Mouse (Mus musculus): ENCODE measurements around the gene Dglucy. TPM values are rescaled to one million over a fixed set of nuclear protein-coding genes. Genes with fewer than 3 reads are reported as not detected.

Gene Dglucy
- polyA plus RNA-seq (2015; fragmentation: Nextera tagmentation; extraction: Ambion mirVana) = 2.7 and 4.1 TPM in 2 replicates

DNA sequence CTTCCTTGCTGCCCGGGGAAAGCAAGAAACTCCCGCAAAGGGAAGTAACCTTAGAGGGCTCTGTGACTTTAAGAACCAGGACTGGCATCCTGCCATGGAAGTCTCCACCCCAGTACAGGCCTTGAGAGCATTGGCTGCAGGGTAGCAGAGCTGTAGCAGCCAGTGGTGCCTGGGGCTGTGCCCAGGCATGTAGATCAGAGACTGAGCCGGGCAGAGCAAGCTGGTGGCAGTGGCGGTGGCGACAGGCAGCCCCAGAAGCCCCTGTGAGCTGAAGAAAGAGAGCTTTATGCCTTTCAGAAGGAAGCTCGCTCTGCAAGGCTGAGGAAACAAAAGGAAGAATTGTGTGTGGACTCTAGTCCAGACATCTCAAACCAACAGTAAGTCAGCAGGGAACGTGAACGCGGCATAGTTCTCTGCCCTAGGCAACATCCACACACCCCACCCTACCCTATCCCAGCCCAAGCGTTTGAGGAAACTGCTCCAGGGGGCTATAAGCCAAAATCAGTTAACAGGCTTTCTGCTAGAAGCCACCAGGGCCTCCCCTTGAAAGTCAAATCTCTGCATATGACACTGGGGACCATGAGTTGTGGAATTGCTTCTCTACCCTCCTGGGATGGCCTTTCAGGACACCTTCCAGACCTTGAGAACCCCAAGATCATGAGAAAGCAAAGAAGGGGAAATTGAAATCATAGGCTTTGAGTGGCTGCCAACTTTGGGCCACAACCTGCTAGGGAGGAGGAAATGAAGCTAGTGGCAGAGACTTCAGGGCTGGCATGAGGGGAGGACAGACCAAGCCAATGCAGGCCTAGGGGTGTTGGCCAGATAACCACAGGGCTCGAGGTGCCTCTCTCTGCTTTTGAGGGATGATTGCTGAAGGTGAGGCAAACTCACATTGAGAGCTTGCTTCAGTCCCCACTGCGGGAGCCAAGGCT lies at the start of gene Dglucy:
Gene Dglucy (plus strand): TSS at position 124 of the 932 bp plus-strand sequence.
- peaks cover 19% of the 10 kb centered on the region for H3K4me1 ChIP-seq
- H3K36me3 ChIP-seq = no peaks in the 10 kb centered on the region
- 36% methylated on average over 12 of the region's 12 CpGs for WGBS
- H3K27ac ChIP-seq (replicated peaks) = peak within 1 kb of the TSS; percentile 79
- peak within 1 kb of the TSS; percentile 77 for H3K9ac ChIP-seq
- peak within 1 kb of the TSS; percentile 67 for H3K4me2 ChIP-seq
- H3K9me3 ChIP-seq = no peaks in the 10 kb centered on the region
- H3K27me3 ChIP-seq (replicated peaks) = no peaks in the 10 kb centered on the region
- ATAC-seq (ENCODE audit: extremely low read depth, insufficient number of reproducible peaks, low FRiP score, low TSS enrichment) = peak; percentile 59; the same call in 1 of the 2 replicates
- H3K4me3 ChIP-seq = peak within 1 kb of the TSS; percentile 46

DNA sequence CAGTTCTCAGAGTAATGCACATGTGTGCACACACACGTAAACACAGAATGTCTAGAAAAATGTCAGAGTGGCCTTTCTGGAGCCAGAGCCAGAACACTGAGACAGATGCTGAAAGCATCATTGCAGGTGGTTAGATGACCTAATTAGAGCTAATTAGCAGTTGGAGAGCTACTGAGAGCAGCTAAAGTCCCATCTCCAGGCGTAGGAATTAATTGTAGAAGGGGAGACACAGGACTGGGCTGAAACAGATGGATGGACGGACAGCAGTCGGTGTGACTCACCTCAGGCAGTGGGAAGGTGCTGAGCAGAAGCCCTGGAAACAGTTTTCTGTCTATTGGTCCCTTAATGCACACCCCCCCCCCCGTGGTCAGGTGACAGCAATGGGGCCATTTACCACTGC lies 43.7 kb upstream of the Dglucy start:
- Histone ChIP-seq H3K27ac (replicated peaks) (no peak overlapping the region), H3K9ac (no peak overlapping the region), H3K4me3 (no peak overlapping the region), H3K4me2 (no peak overlapping the region), H3K4me1 (no peaks in the 10 kb centered on the region), H3K36me3 (no peaks in the 10 kb centered on the region), H3K27me3 (replicated peaks) (no peaks in the 10 kb centered on the region; the same call in 1 of the 2 replicates), H3K9me3 (no peaks in the 10 kb centered on the region)
- no peak for ATAC-seq (ENCODE audit: extremely low read depth, insufficient number of reproducible peaks, low FRiP score, low TSS enrichment)
- 71% methylated on average over 5 of the region's 5 CpGs for WGBS

GRCm38 (mm10) chr12:100735581-100735980 lies 43.3 kb upstream of the Dglucy start:
- Histone ChIP-seq H3K36me3 (no peaks in the 10 kb centered on the region), H3K4me2 (no peak overlapping the region), H3K9me3 (no peaks in the 10 kb centered on the region), H3K9ac (no peak overlapping the region), H3K27ac (replicated peaks) (no peak overlapping the region), H3K4me3 (no peak overlapping the region), H3K4me1 (no peaks in the 10 kb centered on the region), H3K27me3 (replicated peaks) (no peaks in the 10 kb centered on the region; the same call in 1 of the 2 replicates)
- ATAC-seq (ENCODE audit: extremely low read depth, insufficient number of reproducible peaks, low FRiP score, low TSS enrichment) = no peak
- WGBS = 66% methylated on average over 2 of the region's 2 CpGs

DNA sequence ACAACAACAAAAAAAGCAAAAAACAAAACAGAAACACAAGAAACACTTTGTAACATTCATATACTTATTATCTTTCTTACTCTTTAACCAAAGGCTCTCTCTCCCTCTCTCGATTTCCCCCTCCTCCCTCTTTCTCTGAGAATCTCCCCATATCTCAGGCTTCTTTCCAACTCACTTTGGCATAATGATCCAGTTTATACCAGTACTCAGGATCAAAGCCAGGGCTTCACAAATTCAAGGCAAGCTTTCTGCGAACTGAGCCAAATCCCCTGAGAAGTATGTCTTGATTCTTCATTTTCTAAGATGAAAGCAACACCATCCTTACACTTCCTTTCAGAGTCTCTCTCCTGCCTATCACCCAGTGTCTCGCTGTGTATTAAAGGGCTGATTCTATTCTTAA lies 40.4 kb upstream of the Dglucy start:
- H3K4me3 ChIP-seq = no peak overlapping the region
- no peak for ATAC-seq (ENCODE audit: extremely low read depth, insufficient number of reproducible peaks, low FRiP score, low TSS enrichment)
- H3K4me2 ChIP-seq = no peak overlapping the region
- H3K9me3 ChIP-seq = no peaks in the 10 kb centered on the region
- H3K4me1 ChIP-seq = no peaks in the 10 kb centered on the region
- H3K36me3 ChIP-seq = no peaks in the 10 kb centered on the region
- 61% methylated on average over 3 of the region's 3 CpGs for WGBS
- no peaks in the 10 kb centered on the region for H3K27me3 ChIP-seq (replicated peaks)
- H3K9ac ChIP-seq = no peak overlapping the region
- H3K27ac ChIP-seq (replicated peaks) = no peak overlapping the region

DNA sequence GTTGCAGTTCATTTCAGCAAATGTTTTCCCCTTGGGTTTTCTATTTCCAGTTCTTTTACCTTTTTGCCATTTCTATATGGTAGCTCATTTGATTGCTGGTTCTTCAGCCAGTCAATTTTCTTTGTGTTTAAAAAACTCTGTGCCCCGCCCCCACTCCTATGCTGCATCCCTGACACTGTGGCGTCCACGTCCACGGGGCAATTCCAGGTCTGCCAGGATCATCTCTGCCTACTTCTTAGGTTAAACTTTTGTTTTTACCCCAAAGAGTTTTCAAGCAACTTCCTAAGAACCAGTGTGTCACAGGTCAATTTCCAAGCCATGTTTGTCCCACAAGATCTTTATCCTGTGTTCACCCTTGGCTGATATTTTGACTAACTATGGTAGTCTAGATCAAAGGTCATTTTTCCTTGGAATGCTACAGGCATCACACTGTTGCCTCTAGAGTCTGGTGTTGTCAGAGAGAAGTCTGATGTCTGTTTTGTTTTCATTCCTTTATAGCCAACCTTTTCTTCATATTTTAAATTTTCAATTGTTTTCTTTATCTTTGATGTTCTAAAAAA lies 39.8 kb upstream of the Dglucy start:
- Histone ChIP-seq H3K9ac (no peak overlapping the region), H3K4me3 (no peak overlapping the region), H3K27ac (replicated peaks) (no peak overlapping the region), H3K27me3 (replicated peaks) (no peaks in the 10 kb centered on the region), H3K4me1 (no peaks in the 10 kb centered on the region), H3K9me3 (no peaks in the 10 kb centered on the region), H3K4me2 (no peak overlapping the region), H3K36me3 (no peaks in the 10 kb centered on the region)
- no peak for ATAC-seq (ENCODE audit: extremely low read depth, insufficient number of reproducible peaks, low FRiP score, low TSS enrichment)
- WGBS = 70% methylated on average over 4 of the region's 4 CpGs

DNA sequence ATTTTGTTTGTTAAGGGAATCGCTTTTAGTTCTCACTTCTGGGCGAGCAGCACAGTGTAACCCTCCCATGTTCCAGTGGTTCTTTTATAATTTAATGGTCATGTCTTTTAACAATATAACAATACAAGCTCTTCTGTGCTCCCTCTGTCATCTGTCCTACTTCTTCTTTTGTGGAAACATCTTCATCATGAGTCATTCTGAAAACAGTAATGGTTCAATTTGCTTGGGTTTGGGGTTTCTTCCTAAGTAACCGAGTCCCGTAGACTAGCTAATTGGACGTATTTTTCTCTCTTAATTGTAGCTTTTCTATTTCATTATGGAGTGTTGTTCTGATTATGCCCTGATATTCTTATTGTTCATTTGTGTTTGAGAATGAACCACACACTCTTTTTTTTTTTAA lies 38.5 kb upstream of the Dglucy start:
- no peaks in the 10 kb centered on the region for H3K4me1 ChIP-seq
- H3K9me3 ChIP-seq = no peaks in the 10 kb centered on the region
- WGBS = 79% methylated on average over 5 of the region's 5 CpGs
- H3K4me2 ChIP-seq = no peak overlapping the region
- no peak for ATAC-seq (ENCODE audit: extremely low read depth, insufficient number of reproducible peaks, low FRiP score, low TSS enrichment)
- no peak overlapping the region for H3K4me3 ChIP-seq
- H3K27ac ChIP-seq (replicated peaks) = no peak overlapping the region
- H3K27me3 ChIP-seq (replicated peaks) = no peaks in the 10 kb centered on the region
- H3K9ac ChIP-seq = no peak overlapping the region
- no peaks in the 10 kb centered on the region for H3K36me3 ChIP-seq

DNA sequence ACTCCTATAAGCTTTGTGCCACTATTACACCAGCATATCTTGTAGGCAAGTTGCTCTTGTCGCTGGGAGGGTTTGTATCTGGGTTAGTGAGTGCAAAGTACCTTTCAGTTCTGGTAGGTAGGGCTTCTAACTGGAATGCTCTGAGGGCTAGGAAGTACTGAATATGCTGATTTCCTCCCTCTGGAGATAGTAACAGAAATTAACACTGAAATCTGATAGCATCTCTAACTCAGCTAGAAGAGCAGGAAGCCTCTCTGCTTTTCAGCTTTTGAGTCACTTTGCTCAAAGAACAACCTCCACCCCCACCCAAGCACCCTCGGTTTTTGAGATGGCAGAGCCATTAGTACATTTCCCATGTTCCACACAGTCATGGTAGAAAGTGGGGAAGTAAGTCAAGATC lies 36.4 kb upstream of the Dglucy start:
- Histone ChIP-seq H3K9me3 (no peaks in the 10 kb centered on the region), H3K36me3 (no peaks in the 10 kb centered on the region)
- WGBS = 58% methylated on average over 2 of the region's 2 CpGs

DNA sequence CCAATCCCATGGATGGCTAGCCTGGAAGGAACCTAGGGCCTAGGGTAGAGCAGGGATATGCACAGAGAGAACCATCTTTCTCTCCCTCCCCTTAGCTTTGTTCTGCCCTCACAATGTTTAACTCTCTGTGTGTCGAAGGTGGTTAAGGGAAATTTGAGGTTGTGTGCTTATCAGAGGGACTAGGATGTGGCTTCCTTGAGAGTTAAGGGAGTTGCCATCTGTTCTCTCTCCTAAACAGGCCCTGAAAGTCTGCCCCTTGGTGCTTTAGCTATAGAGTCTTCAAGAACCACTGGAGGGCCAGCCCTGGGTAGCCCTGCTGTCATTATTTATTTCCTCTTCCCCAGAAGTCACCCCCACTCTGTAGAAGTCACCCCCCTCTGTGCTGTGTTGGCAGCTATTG lies 25.9 kb upstream of the Dglucy start:
- no peak for ATAC-seq (ENCODE audit: extremely low read depth, insufficient number of reproducible peaks, low FRiP score, low TSS enrichment)
- no peak overlapping the region for H3K4me2 ChIP-seq
- WGBS = 47% methylated on average over 1 of the region's 1 CpGs

More for the DNA sequence above, 36.4 kb upstream of the Dglucy start:
- no peak overlapping the region for H3K4me3 ChIP-seq
- H3K27me3 ChIP-seq (replicated peaks) = no peaks in the 10 kb centered on the region
- no peak overlapping the region for H3K27ac ChIP-seq (replicated peaks)
- H3K4me2 ChIP-seq = no peak overlapping the region
- no peak overlapping the region for H3K9ac ChIP-seq
- ATAC-seq (ENCODE audit: extremely low read depth, insufficient number of reproducible peaks, low FRiP score, low TSS enrichment) = no peak
- H3K4me1 ChIP-seq = no peaks in the 10 kb centered on the region

GRCm38 (mm10) chr12:100753716-100754115 lies 25.1 kb upstream of the Dglucy start:
- H3K4me1 ChIP-seq = no peaks in the 10 kb centered on the region
- no peak overlapping the region for H3K27ac ChIP-seq (replicated peaks)
- H3K4me3 ChIP-seq = no peak overlapping the region
- no peaks in the 10 kb centered on the region for H3K27me3 ChIP-seq (replicated peaks)
- ATAC-seq (ENCODE audit: extremely low read depth, insufficient number of reproducible peaks, low FRiP score, low TSS enrichment) = no peak
- 40% methylated on average over 1 of the region's 1 CpGs for WGBS
- H3K9me3 ChIP-seq = no peaks in the 10 kb centered on the region
- H3K36me3 ChIP-seq = no peaks in the 10 kb centered on the region
- H3K4me2 ChIP-seq = no peak overlapping the region
- no peak overlapping the region for H3K9ac ChIP-seq

More for the DNA sequence above, 25.9 kb upstream of the Dglucy start:
- Histone ChIP-seq H3K27ac (replicated peaks) (no peak overlapping the region), H3K36me3 (no peaks in the 10 kb centered on the region), H3K4me1 (no peaks in the 10 kb centered on the region), H3K4me3 (no peak overlapping the region), H3K27me3 (replicated peaks) (no peaks in the 10 kb centered on the region), H3K9ac (no peak overlapping the region), H3K9me3 (no peaks in the 10 kb centered on the region)

GRCm38 (mm10) chr12:100757427-100757826 lies 21.4 kb upstream of the Dglucy start:
- no peaks in the 10 kb centered on the region for H3K27me3 ChIP-seq (replicated peaks)
- no peak overlapping the region for H3K27ac ChIP-seq (replicated peaks)
- no peaks in the 10 kb centered on the region for H3K36me3 ChIP-seq
- no peak overlapping the region for H3K4me3 ChIP-seq
- WGBS = 59% methylated on average over 4 of the region's 4 CpGs
- no peaks in the 10 kb centered on the region for H3K9me3 ChIP-seq
- no peaks in the 10 kb centered on the region for H3K4me1 ChIP-seq
- H3K9ac ChIP-seq = no peak overlapping the region
- no peak overlapping the region for H3K4me2 ChIP-seq
- no peak for ATAC-seq (ENCODE audit: extremely low read depth, insufficient number of reproducible peaks, low FRiP score, low TSS enrichment)

DNA sequence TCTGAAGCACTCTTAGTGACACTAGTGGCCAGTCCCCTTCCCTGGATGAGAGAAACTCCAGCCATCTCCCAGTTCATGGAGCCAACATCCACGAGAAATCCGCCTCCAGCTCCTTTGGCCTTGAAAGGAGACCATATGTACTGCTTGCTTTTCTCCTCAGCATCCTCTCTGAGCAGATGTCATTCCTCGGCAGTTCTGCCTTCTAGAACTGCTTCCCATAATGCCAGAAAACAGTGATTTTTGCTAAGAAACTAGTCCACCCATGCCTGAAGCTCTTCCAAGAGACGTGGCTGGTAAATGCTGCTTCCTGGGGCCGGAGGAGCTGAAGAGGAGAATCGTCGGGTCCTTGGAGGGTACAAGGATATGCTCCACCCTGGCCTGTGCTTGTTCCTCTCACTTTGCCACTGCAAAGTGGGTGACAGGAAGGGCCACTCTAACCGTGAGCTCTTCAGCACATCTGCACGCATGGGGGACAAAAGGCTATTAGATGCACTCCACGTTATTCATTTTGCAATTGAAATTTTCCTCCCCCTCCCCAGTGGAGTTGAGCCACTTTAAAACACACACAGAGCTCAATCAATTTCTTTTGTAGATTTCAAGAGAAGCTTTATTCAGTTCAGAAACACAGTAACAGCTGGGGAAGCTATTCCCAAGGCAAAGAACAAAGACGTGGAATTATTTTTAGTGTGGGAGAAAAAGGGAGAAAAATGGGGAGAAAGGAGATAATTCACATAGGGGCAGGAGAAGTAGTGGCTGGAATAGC lies 16.0 kb upstream of the Dglucy start:
- no peak overlapping the region for H3K9ac ChIP-seq
- H3K4me3 ChIP-seq = no peak overlapping the region
- H3K27me3 ChIP-seq (replicated peaks) = no peaks in the 10 kb centered on the region
- WGBS = 60% methylated on average over 11 of the region's 11 CpGs
- no peak for ATAC-seq (ENCODE audit: extremely low read depth, insufficient number of reproducible peaks, low FRiP score, low TSS enrichment)
- H3K4me1 ChIP-seq = no peaks in the 10 kb centered on the region
- no peak overlapping the region for H3K4me2 ChIP-seq
- no peak overlapping the region for H3K27ac ChIP-seq (replicated peaks)
- H3K9me3 ChIP-seq = no peaks in the 10 kb centered on the region
- no peaks in the 10 kb centered on the region for H3K36me3 ChIP-seq

All from heart, embryonic 13.5 days (tissue).